Mouse (Mus musculus) G1E (cell line): ENCODE results near the gene Tpte.
"Not testable (repeated sequence)": the region's sequence is repeated elsewhere in the genome, so short reads cannot be mapped to it uniquely, and the experiment has no call there.

Experiments
- CTCF ChIP-seq: IDR thresholded peaks from 2 replicates; pipeline ENCODE4 v1.5.1; 2012; ENCODE audit warnings: low read depth, low read length, inconsistent platforms, mixed read lengths
- GATA1 ChIP-seq: IDR thresholded peaks from 2 replicates; pipeline ENCODE4 v1.6.1; 2012; ENCODE audit warnings: borderline replicate concordance, low read length, inconsistent platforms, mixed read lengths
- POLR2AphosphoS5 ChIP-seq: IDR thresholded peaks from 2 replicates; pipeline ENCODE4 v1.6.1; 2012; ENCODE audit warnings: low read depth, low read length, inconsistent platforms; ENCODE audit not compliant: insufficient replicate concordance
- TAL1 ChIP-seq: conservative IDR thresholded peaks from 2 replicates; pipeline ENCODE4 v1.6.1; 2012; ENCODE audit warnings: low read depth, low read length, inconsistent platforms, mixed read lengths

GRCm38 (mm10) chr8:22304045-22304444 is 20.8 kb downstream of the Tpte start:
- not testable (repeated sequence) for TF ChIP-seq CTCF, TAL1, GATA1, POLR2AphosphoS5
